Mouse (Mus musculus): ENCODE measurements around the gene Gm382.

DNA sequence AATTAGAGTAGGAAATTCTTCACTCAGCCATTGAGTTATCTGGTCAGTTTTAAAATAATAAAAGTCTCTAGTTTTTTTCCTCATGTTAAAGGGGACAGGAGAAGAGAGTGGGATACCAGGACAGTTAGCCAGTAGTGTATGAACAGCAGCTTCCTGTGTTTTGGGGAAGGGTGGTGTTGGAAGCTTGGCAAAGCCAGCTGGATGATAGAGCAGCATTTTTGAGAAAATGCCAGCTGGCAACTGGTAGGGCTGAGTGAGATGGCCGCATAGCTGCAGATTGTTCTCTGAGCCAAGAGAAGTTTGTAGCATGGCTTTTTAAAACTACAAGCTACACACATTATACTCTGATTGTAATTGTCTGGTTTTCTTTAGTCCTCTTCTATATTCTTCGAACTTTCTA, 30.4 kb downstream of the Gm382 start:
- TF ChIP-seq POLR2A (IDR thresholded peaks at IDR 0.05; ENCODE audit: borderline replicate concordance, insufficient read depth, low read length) (no peak), CTCF (IDR thresholded peaks at IDR 0.05; ENCODE audit: borderline replicate concordance, insufficient read depth, low read depth, low read length) (no peak)
